Mouse (Mus musculus) bone marrow macrophage, adult 2 months (primary cell): ENCODE results near the gene Plxnb2.

Experiments
- CTCF ChIP-seq: IDR thresholded peaks from 2 replicates; pipeline ENCODE4 v1.5.1; 2012; ENCODE audit warnings: low read depth, mild to moderate bottlenecking, low read length, moderate library complexity
- POLR2A ChIP-seq: IDR thresholded peaks from 2 replicates; pipeline ENCODE4 v1.6.1; 2012; ENCODE audit warnings: mild to moderate bottlenecking, low read depth, low read length, borderline replicate concordance

DNA sequence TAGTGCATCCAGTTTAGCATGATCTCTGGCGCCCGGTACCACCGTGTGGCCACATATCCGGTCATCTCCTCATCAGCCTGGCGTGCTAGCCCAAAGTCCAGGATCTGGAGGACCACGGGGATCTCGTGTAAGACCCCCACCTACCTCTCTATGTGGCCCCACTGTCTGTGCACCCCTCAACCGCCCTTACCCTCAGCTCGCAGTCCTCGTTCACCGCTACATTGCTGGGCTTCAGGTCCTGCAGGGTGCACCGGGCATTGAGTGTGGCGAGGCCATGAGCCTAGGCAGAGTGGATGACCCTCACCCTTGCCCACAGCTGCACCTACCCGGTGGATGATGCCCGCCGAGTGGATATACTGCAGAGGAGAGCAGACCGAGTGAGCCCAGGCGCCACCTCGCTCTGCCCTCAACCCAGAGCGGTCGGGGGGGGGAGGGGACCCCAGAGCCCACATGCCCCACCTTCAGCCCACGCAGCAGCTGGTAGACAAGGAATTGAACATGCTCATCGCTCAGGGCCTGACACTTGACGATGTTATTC, 34.7 kb downstream of the Plxnb2 start:
- no peak for TF ChIP-seq POLR2A
- TF ChIP-seq CTCF = no peak
